Mouse (Mus musculus) layer of hippocampus, adult 9-10 months (tissue): ENCODE results near the gene Gtf2a1.
"Not testable (repeated sequence)": the region's sequence is repeated elsewhere in the genome, so short reads cannot be mapped to it uniquely, and the experiment has no call there.

ENCODE experiments used
- DNase-seq: peaks from one replicate; pipeline ENCODE4 v3.0.0; 2022; ENCODE audit warnings: low spot score

Gtf2a1 gene

DNA sequence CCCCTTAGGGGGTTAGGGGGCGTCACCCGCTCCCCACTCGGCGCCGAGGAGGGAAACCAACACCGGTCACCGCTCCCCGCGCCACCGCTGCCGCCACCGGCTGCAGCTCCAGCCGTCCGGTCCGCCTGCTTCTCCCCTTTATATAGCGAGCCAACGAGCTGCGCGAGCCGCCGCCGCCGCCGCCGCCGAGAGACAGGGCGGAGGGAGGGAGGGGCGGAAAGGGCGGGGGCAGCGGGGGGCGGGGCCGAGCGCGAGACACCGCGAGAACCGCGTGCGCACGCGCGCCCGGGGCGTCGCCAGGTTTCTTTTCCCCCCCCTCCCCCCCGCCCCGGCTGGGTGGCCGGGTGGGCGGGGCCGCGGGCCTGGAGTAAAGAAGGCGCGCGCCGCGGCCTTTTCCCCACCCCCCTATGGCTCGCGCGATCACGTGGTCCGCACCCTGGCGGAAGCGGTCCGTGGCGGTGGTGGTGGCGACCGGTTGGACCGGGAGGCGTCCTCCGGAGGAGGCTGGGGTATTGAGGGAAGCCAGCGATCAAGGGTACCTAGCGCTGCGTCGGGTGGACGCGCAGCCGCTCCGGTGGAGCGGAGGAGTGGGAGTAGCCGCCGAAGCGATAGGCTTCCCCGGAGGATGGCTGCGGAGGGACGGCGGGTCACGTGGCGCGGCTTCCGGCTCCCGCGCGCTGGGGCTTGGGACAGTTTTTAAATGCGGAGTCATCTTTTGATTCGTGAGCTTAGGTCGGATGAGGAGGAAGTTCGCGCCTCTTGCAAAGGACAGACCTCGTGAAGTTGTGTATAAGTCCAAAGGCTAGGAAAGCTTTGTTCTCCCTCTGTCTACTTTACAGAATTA, at the start of gene Gtf2a1:
Gene Gtf2a1 (minus strand): TSS at position 641 of the 844 bp plus-strand sequence.
- peak; percentile 63 for DNase-seq

DNA sequence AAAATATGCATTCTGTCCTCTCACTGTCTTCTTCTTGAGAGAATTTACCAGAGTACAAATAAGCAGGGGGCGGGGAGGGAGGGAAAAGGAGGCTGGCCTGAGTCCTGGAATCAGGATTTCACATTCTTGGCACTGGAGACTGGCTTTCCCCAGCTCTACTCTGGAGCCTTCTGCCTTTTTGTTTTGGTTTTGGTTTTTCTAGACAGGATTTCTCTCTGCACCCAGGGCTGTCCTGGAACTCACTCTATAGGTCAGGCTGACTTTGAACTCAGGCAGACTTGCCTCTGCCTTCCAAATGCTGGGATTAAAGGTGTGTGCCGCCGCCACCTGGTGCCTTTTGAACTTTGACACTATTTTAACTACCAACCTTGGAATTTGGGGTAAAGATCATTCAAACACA, 48.1 kb upstream of the Gtf2a1 start:
- no peak for DNase-seq

DNA sequence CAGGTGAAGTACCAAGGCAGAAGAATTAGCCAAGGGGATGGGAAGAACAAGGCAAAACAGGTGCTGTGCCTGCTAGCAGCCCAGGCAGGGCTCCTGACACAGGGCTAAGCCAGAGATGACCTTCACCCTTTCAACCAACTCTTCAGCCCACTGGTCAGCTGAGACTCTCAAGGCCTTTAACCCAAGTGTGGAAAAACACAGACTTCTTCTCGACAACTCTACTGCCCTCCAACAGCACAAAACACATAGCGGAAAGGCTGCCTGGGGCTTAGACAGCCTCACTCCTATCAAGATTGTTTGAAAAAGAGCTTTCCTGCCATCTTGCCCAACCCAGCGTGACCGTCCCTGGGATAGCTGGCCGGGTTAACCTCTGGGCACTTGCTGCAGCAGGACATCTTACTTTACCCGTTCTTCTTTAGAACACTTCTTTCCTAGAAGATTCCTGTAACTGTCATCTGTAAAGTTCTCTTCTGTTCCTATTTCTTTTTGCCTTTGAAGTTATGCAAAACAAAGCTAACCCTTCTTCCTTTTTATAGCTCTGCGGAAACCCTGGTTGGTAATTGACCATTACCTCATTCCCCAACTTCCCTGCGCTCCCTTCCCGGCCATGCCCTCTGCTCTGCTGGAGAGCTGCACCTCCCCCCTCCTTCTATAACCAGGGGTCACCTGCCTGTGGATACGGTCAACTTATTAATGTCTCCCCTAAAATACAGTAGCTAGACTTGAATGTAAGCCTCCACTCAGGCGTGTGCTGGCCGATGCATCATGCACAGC, 47.0 kb upstream of the Gtf2a1 start:
- DNase-seq = no peak

DNA sequence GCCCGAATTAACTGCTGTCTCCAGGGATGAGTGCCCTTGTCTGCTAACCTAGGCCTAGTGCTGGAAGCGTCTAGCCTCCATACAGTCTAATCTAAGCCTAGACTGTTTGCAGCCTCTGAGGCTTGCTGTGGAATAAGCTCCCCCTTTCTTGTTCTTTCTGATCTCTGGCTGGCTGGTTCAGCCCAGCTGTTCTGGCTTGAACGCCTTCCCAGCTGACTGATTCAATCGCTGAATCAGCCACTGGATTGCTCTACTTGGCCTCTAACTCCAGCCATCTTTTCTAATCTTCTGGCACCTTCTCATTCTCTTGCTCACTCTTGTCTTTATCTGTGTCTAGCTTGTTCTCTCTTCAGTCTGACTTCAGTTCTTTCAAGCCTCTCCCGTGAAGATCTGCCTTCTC, 36.2 kb upstream of the Gtf2a1 start:
- no peak for DNase-seq

DNA sequence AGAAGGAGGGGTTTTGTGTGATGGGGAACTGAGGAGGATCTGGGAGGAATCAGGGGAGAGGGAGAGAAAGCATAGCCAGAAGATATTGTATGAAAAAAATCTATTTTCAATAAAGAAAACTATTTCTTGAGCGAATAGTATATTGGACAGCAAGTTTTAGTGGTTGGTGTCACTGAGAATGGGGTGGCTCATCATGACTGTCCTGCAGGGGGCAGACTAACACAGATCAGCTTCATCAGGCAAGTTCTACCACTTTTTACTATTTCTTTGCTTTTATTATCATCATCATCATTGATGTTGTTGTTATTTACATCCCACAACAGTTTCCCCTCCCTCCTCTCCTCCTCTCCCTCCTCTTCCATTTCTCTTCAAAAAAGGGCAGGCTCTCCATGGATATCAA, 34.7 kb upstream of the Gtf2a1 start:
- DNase-seq = peak; percentile 26

DNA sequence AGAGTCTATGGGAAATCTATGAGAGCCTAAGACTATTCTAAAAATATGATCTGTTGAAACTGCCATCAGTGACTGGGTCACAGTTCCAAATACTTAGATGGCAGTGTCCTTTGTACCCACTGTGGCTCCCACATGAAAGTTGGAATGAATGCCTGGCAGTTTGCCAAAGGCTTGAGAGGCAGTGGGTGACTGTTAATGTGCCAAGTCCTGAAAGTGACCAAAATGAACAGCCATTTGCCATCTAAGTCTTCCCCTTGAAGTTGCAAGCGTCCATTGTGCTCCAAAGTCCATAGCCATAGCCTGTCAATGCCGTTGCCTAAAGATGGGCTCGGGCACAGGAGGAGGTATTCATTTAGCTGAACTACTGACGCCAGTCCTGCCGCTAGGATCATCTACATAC, 19.1 kb upstream of the Gtf2a1 start:
- no peak for DNase-seq

DNA sequence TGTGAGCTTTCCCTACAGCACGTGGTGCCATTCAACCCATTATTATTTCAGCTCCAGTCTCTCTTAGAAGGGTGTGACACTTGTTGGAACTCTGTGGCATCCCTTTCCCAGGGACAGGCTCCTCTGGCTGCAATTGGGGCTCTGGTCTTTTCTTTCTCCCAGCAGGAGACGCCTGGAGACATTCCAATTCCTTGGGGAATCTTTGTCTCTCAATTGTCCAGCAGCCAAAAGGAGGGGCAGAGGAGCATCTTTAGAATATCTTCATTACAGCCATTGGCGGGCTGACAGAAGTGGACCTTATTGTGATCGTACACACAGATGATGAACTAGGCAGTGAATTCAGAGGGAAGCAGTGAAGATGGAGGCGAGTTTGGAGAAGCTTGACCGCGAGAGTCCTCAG, 17.4 kb upstream of the Gtf2a1 start:
- no peak for DNase-seq

- DNase-seq = no peak
Measured at GRCm38 (mm10) chr12:91606651-91607050, 16.4 kb upstream of the Gtf2a1 start.

DNA sequence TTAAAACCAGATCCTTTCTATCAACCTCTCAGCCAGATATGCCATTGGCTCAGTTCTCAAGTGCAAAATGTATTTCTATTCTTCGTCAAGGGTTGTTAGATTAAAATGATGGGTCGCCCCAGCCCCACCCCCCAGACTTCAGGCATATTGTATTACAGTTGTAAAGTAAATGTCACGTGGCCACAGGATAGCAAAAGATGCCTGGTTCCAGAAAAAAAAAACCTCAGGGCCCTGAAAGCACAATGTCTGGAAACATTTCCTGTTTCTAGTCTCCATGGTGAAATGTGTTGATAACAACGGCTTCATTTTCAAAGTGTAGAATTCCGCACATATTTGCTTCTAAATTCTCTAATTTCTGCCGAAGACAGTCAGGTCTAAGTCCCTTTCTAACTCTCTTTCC, 14.3 kb upstream of the Gtf2a1 start:
- no peak for DNase-seq

DNA sequence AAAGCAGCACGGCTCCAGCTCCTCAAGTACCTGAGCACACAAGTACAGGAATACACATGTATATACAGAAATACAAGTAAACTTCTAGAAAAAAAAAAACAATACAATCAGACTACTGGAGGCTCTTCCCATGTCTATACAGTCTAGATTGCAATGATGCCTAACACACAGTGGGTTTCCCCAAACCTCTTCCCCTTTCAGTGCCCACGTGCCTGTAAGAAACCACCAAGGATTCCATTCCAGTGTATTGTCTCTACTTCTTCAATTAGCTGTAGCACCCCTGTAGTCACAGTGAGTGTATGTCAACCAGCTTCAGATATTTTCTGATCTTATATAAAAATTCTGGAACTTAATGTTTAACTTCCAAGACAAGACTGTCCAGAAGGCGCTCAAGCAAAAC, 1.8 kb upstream of the Gtf2a1 start:
- DNase-seq = no peak

GRCm38 (mm10) chr12:91591191-91591590, 904 bp upstream of the Gtf2a1 start:
- no peak for DNase-seq

DNA sequence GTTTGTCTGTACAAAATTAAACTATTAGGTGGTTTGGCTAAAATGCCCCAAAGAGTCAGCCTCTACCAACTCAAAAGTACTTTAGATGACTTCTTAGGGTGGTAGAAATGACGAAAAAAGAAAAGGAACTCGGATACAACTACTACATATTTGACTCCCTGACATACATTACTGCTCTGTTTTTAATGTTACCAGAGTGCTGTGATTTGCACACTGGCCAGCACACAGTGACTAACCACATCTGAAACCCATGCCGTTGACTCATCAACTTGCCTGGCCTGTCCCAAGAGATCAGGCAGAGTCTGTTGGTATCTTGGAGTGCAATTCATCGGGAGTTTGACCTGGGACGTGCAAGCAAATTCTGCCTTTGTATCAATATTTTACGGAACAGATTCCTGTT, 429 bp upstream of the Gtf2a1 start:
- DNase-seq = no peak

DNA sequence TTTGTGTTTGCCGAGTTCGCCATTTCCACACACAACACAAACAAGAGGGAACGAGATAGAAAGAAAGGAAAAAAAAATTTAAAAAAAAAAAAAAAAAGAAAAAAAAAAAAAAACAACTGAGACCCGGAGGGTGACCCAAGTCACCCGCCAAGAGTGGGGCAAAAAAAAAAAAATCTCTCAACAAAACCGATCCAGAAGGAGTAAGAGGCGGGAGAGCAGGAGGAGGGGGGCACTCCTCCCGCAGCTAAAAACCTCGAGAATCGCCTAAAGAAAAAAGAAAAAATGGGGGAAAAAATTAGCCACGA, 793 bp downstream of the Gtf2a1 start:
- DNase-seq = no peak

DNA sequence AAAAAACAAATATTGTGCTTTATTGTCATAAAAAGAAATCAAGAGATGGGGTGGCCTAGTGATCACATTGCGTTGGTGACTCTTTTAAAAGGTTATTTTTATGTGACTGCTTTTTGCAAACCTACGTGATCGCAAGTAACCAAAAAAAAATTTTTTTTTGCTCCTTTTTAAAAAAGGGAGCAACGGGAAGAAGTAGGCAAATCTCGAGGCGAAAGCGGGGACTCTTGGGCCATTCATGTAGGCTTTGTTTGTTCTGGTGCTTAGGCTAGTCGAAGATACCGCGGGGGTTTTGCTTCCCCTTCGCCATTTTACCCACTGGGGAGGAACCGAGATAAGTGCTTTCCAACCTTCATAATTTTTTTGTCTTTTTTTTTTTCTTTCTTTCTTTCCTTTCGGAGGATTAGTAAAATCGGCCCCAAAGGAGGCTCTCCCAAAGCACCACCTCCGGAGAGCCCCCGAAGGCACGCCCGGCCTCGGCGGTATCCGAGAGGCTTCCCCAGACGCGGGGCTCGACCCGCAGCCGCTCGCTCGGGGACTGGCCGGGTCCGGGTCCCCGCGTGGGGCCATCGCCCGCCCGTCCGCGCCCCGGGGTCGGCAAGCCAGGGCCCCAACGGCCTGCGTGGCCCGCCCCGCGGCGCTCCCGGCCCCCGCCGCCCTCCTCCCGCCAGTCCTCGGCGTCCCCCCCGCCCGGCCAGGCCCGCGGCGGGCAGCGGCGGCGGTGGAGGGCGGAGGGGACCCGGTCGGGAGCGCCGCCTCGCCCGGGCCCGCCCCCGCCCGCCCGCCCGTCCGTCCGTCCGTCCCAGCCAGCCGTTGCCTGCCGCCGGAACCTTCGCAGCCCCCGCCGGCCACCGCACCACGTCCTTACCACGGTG, 1.4 kb downstream of the Gtf2a1 start:
- no peak for DNase-seq

DNA sequence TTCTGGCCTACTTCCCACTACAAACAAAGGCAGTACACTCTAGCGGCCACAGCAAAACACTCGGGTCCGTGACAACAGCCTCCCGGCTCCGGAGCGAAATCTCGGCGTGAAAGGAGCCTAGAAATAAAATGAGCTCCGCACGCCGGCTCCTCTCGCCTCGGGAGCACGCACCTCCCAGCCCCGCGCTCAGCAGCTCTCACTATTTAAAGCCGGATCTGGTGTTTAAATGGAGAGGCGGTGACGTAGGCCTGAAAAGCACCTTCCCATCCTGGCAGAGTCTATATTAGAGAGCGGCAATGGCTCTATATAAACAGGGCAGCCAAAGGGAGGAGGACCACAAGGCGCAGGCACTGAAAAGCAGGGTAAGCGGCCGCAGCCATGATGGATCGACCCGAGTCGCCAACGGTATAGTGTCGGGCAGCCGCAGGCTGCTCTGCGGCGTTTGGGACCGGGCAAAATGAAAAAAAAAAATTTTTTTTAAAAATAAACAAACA, 2.1 kb downstream of the Gtf2a1 start:
- DNase-seq = peak; percentile 89

GRCm38 (mm10) chr12:91587491-91588033, 2.7 kb downstream of the Gtf2a1 start:
- DNase-seq = no peak

- DNase-seq = no peak
Measured at GRCm38 (mm10) chr12:91587077-91587476, 3.2 kb downstream of the Gtf2a1 start.

DNA sequence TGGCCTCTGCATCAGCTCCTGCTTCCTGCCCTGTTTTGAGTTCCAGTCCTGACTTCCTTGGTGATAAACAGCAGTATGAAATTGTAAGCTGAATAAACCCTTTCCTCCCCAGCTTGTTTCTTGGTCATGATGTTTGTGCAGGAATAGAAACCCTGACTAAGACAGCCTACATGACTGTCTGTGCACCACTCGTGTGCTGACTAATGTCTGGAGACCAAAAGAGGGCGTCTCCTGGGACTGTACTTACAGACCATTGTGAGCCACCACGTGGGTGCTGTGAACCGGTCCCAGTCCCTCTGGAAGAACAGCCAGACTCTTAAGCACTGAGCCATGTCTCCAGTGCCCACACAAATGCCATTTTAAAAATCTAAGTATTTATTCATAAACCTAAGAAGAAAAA, 4.5 kb downstream of the Gtf2a1 start:
- DNase-seq = not testable (repeated sequence)

DNA sequence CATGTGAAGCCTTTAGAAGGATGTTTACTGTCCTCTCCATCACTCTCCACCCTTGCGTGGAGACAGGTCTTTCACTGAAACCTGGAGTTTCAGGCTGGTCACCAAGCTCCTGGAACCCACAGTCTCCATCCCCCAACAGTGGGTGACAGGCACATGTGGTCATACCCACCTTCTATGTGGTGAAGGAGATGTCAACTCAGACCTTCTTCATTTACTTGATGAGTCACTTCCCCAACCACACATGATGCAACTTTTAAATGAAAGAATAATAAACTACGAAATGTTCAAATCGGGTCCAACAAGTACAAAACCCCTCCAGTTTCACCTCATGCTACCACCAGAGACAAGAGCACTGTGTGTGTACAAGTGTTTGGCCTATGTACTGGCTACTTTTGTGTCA, 5.1 kb downstream of the Gtf2a1 start:
- DNase-seq = no peak

GRCm38 (mm10) chr12:91583409-91583808, 6.9 kb downstream of the Gtf2a1 start:
- DNase-seq = no peak

DNA sequence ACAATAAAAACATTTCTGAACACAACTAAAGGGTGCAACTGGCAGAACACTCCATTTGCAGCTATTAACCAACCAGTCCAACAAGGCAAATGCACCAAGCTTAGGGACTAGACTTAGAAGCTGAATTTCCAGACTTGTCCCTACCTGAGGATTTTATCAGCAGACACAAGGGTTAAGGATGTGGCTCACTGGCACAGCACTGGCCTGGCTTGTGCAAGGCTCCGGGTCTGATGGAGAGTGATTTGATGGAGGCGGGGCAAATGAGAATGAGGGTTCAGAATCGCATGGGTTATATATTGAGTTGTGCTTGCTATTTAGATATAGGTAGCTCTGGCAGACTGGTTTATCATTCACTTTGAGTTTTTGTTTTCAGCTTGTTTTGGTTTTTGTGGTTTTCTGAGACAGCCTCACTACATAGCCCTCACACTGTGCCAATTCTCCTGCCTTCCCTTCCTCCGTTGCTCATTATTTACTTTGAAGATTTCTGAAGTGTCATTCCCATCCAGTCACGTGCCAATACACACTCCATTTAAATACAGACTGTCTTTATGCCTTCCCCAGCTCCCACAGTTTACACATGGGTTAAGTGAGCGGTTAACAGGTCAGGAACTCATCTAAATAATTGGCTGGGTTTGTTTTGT, 7.8 kb downstream of the Gtf2a1 start:
- no peak for DNase-seq
